Mouse (Mus musculus) retina, adult 2 months (tissue): ENCODE results near the gene Alad.
A peak's percentile ranks its signal among the peaks of the same experiment; 100 is the strongest.
"Not testable (repeated sequence)": the region's sequence is repeated elsewhere in the genome, so short reads cannot be mapped to it uniquely, and the experiment has no call there.

Experiments
- DNase-seq: peaks from one replicate; pipeline ENCODE4 v3.0.0-alpha.2; 2012; ENCODE audit warnings: low read depth, low spot score

The Alad gene

DNA sequence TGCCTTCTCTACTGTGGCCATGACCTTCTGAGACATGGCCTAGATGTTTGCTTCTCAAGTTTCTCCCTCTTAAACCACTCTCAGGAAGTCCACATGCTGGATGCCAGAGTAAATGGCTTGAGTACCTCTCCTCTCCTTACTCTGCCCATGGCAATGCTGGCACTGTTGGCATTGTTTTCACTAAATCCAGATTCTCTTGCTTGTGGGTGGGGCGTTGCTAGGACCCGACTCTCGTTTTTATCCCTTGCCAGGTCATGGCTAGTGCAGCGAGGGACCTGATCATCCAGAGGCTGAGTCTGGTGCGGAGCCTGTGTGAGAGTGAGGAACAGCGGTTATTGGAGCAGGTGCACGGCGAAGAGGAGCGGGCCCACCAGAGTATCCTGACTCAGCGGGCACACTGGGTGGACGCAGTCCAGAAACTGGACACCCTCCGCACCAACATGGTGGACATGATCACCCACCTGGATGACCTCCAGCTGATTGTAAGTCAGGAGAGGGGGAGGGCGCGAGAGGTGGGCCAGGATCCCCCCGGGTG lies 33.5 kb downstream of the Alad start:
- DNase-seq, result no peak

DNA sequence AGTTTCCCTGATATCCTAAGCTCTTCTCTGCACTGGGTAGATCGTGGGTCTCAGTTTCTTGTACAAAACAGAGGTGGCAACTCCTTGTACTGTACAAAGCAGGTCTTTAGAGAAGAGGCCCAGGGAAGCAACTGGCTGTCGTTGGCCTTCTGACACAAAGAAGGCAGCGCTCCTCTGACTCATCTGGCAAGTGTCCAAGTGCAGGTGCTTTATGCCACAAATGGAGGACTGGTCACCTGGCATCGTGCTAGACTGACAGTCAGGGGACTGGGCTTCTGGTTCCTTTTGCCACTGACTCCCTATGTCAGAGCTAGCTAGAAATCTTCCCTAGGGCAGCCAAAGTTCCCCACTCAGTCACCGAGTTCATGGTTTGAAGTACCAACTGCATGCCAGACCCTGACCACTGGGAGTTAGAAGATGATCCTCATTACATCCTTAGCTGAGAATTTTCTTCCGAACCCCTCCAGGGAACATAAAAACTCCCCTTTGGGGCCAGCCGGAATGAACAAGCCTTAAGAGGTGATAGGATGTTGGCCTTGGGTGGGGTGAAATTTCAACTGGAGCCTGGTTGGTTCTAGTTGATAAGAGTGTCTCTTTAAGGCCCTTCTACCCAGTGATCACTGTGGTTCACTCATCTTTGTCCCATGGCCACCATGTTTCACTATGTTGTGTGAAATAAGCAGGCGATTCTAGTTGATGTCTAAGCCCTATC lies 34.1 kb downstream of the Alad start:
- DNase-seq, result no peak

DNA sequence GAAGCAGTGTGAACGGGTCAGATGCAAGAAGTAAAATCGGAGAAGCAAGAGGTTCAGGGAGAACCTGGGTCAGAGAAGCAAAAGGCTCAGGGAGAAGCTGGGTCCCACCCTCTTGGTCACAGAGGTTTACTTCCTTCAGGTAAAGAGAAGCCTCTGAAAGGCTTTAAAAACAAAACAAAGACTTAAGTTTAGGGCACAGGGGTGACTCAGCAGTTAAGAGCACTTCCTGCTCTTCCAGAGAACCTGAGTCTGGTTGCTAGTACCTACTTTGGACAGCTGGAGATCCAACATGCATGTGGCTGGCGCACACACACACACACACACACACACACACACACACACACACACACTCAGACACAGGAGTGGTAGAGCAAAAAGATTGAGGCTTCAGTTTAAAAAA lies 34.8 kb downstream of the Alad start:
- DNase-seq, result no peak

DNA sequence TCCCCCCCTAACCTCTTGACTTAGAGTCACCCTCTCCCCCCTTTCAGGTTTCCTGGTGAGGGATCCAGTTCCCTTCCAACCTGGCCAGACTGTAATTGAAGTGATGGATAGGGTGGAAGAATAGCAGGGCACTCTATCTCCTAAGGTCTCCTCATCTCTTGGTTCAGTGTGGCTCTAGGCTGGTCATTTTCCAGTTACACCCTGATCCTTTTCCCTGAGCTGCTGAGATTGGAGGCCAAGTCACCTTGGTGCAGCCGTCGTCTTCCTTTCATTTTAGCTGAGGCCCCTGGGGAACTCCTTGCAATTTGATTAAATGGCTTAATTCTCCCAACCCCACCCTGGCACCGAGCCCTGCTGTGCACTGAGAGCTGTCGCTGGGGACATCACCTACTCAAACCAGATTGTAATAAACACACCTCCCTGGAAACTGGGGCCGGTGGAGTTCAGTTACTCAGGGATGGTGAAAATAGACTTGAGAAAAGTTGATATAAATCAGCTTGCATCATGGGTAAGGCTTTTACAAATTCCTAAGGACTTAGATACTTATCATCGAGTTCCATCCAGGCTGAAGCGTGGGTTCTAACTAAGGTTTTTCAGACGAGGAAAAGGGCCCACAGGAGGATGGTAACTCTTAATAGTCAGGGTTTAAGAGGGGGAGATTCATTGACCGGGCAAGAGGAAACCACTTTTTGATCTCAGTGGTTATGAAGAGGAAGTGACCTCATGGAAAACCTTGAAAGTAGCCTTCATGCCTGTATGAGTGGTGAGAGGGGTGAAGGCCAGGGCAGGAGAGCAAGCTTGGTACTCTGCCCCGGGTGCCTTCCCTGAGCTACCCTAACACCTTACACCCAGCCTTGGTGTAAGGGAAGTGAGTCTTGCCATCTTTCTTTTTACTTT lies 38.8 kb downstream of the Alad start:
- DNase-seq, result no peak

DNA sequence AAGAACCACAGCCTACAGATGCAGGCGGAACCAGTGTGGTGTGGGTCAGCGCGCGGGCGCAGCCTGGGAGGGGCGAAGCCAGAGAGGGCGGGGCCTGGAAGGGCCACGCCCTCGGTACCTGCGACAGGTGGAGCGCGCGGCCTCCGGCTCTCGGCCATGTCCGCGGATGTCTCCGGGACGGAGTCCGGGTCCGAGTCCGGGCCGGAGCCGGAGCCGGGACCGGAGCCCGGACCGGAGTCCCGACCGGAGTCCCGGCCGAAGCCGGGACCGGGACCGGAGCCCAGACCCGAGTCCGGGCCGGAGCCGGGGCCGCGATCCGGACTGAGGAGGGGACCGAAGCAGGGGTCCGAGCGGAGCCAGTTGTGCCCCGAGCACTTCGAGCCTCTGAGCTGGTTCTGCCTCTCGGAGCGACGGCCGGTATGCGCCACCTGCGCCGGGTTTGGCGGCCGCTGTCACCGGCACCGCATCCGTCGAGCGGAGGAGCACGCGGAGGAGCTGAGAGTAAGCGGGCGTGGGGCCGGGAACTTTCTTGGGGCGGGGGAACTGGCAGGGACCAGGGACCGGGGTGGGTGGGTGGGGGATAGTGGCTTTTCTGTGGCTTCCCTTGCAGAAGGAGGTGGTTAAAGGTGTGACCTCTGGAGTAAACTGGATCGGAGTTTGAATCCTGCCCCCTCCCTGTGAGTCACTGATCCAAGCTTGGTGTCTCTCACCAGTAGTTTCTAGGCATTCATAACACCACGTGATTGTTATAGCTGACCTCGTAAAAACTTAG lies 39.6 kb downstream of the Alad start, which contains the start of gene Bspry:
Gene Bspry (plus strand): TSS at position 117 of the 772 bp plus-strand sequence.
- no peak for DNase-seq

DNA sequence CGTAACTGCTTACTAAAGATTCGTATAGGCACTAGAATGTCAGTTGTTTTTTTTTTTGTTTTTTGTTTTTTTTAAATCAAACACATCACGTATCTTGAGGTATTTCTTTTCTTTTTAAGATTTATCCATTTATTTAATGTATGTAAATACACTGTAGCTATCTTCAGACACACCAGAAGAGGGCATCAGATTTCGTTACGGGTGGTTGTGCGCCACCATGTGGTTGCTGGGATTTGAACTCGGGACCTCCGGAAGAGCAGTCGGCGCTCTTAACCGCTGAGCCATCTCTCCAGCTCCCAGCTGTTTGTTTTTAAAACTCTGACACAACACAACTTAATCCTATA lies 40.2 kb downstream of the Alad start:
- not testable (repeated sequence) for DNase-seq

DNA sequence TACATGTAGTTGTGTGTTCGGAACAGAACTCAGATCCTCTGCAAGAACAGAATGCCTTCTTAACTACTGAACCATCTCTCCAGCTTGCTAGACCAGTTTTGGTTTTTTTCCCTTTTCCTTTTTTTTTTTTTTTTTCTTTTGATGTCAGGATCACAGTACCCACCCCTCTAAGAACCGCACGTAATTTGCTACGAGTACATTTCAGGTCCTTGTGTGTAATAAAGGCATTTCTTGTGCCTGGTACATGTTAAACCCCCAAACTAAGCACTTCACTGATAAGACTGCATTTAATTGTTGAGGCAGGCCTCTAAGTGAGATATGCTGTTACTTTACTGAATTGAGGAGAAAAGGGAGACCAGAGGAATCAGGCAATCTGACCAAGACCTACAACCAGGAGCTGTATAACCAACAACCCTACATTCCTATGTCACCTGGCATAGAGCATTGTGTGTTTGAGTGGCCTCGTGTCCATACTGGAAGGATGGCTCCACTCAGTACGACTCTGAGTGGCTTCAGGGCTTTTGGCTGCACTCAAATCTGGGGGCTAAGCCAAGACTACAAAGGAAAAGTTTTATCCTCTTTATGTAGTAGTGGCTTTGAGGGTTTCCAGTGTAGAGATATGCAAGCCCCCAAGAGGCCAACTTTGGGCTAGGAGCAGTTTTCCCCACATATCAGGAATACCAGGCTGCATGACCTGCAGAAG lies 42.0 kb downstream of the Alad start:
- no peak for DNase-seq

DNA sequence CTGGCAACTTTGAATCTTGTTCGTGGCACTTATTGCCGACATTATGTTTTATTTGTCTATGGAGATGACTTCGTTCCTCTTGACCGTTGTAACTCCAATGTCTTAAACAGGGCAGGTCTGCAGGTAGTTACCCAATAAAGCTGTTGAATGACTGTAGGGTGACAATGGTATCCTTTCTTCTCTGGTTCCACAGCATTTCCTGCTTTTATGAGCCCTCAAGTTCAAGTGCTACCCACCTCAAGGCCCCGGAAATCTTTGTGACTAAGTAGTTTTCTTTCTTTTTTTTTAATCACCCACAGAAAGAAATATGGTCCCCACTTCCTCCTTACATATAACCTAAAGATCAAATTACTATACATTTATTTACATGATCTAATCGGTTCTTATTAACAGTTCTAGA lies 43.9 kb downstream of the Alad start:
- DNase-seq, result no peak

DNA sequence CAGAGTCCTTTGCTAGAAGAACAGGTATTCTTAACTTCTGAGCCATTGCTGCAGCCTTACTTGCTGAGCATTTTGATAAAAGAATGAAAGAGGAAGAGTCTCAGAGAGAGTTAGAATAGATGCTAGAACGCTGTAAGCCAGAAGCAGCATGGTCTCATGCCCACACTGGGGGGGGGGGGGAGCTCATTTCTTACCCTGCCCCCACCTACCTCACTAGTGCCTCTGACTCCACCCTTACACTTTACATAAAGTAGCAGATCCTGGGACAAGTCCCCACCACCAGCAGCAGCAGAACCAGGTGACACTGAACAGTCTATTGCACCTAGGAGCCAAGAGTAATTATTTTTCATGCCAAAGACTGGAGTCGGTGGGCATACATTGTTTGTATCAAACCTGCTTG lies 44.6 kb downstream of the Alad start:
- DNase-seq, result no peak

DNA sequence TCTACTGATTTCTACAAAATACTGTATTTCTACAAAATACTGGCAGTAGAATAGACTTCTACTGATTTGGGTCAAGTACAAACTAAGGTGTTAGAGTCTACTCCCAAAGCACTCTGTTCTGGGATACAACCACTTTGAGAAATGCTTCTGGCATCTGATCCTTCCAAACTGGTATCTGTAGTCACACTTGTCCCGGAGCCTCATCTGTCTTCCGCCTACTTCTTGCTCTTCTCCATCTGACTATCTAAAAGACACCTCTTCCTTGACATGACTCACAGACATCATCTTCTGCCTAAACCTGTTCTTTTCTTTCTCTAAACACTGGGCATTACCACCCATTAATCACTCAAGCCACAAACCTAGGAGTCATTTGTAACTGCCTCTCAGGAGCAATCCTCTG lies 47.6 kb downstream of the Alad start:
- DNase-seq, result no peak

DNA sequence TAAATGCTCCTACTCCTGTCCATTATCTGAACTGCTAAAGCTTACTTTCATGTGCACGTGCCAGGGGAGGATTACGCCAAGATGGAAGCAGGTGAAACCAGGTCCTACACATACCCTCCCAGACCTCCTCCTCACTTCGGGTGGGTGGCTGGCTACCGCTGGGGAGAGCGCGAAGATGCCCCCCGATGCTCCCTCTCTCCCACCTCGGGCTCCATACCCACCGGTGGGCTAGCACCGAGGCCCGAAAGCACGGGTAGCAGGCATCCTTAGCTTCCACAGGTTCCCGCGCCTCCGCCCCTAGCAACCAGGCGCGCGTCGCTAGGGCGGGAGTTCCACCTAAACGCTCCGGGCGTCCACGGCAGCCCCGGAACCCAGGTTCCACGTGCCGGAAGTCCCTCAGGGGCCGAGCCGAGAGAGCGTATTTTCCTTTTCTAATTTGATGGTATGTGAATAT lies 49.1 kb downstream of the Alad start, which contains the start of gene Wdr31:
Gene Wdr31 (minus strand): TSS at position 299 of the 454 bp plus-strand sequence.
- DNase-seq, result peak; percentile 74

DNA sequence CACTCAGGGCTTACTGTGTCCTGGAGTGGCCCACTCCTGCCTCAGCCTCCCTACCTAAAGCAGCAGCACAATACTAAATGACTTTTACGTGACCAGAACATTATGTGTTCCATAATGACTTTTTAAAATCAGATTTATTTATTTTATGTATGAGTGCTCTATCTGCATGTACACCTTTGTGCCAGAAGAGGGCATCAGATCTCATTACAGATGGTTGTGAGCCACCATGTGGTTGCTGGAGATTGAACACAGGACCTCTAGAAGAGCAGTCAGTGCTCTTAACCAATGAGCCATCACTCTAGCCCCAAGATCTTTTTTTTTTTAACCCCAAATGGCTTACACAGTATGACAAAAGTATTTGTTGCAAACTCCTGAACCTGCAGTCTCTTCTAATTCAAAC lies 51.6 kb downstream of the Alad start:
- DNase-seq, result no peak

DNA sequence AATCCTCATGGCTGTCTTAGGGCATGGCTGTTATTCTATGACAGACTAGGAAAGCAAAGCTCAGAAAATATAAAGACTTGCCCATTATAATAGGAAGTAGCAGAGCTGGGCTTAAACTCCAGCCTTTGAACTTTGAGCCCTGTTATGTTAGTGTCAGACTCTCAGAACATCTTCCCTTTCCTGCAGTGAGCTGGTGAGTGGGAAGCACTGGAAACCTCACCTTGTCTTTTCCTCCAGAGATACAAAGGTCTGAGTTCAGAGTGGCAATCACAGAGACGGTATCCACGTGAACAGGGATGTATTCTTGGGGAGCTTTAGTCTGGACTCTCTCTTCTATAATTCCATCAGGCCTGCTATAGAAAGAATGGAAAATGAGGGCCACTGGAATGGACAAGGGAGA lies 56.6 kb downstream of the Alad start:
- no peak for DNase-seq

DNA sequence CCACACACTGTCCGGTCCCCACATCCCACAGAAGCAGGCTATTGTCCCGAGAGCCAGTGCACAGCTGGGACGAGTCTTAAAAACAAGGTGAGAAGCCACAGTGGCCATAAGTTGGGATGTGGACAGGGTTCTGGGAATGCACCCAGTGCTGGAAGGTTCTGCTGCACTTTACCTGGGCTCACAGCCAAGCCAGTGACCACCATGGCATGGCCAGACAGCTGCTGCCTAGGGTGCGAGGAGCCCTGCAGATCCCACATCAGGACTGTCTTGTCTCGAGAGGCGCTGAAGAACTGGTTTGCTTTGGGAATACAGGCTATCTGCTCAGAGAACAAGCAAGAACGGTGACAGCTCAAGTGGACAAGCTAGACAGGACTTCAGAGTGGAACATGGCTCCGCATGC lies 59.4 kb downstream of the Alad start:
- no peak for DNase-seq
